Mouse (Mus musculus): Measurements from ENCODE around the gene Fto. TPM values are rescaled to one million over a fixed set of nuclear protein-coding genes. Genes with fewer than 3 reads are reported as not detected.

Fto gene
- polyA plus RNA-seq, 1 experiment from 2014 or later: 55.3 TPM

DNA sequence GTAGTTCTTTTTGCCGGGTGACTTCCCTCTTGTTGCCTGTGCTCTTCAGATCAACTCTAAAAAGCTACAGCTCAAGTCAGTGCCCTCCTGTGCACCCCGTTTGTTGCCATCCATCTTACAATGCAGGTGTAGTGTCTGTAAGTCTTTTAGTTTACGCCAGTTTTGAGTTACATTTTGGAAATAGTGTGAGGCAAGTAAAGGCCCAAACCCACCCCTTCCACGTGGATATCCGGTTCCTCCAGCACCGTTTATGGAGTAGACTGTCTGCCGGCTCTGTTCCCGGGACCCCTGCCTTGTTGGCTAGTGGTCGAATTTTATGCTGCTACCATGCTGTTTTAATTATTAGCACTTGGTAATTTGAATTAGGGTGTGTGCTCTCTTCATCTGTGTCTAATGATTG, 46.2 kb downstream of the Fto start:
- H3K4me3 ChIP-seq (replicated peaks; ENCODE audit: low read depth, low read length): no peak overlapping the region
- 75% methylated on average over 9 of the region's 9 CpGs for WGBS
- ATAC-seq (replicated peaks; ENCODE audit: low FRiP score, low read depth): no peak
- no peaks in the 10 kb centered on the region for H3K4me1 ChIP-seq (replicated peaks; ENCODE audit: insufficient read depth, low read length)
- no peak overlapping the region for H3K4me2 ChIP-seq (ENCODE audit: low read length)
- no peak for DNase-seq (ENCODE audit: low spot score)
- H3K27me3 ChIP-seq (ENCODE audit: insufficient read depth, low read length): no peaks in the 10 kb centered on the region
- no peak overlapping the region for H3K27ac ChIP-seq
- no peak overlapping the region for H3K9ac ChIP-seq (ENCODE audit: low read depth, low read length)
- H3K36me3 ChIP-seq (ENCODE audit: insufficient read depth, low read length): no peaks in the 10 kb centered on the region
- no peaks in the 10 kb centered on the region for H3K9me3 ChIP-seq (replicated peaks; ENCODE audit: low read length)
- TF ChIP-seq CTCF (IDR thresholded peaks at IDR 0.05; ENCODE audit: low read depth): no peak

- WGBS: 67% methylated on average over 10 of the region's 10 CpGs
- no peak for TF ChIP-seq CTCF (IDR thresholded peaks at IDR 0.05; ENCODE audit: low read depth)
- no peak overlapping the region for H3K27ac ChIP-seq
- no peak for ATAC-seq (replicated peaks; ENCODE audit: low FRiP score, low read depth)
- H3K4me2 ChIP-seq (ENCODE audit: low read length): no peak overlapping the region
- no peaks in the 10 kb centered on the region for H3K9me3 ChIP-seq (replicated peaks; ENCODE audit: low read length)
- no peaks in the 10 kb centered on the region for H3K27me3 ChIP-seq (ENCODE audit: insufficient read depth, low read length)
- H3K9ac ChIP-seq (ENCODE audit: low read depth, low read length): no peak overlapping the region
- peak; percentile 47 for DNase-seq (ENCODE audit: low spot score)
- no peaks in the 10 kb centered on the region for H3K4me1 ChIP-seq (replicated peaks; ENCODE audit: insufficient read depth, low read length)
- no peak overlapping the region for H3K4me3 ChIP-seq (replicated peaks; ENCODE audit: low read depth, low read length)
- no peaks in the 10 kb centered on the region for H3K36me3 ChIP-seq (ENCODE audit: insufficient read depth, low read length)
These were observed 47.5 kb downstream of the Fto start for GRCm38 (mm10) chr8:91360644-91361357.

- no peak for ATAC-seq (replicated peaks; ENCODE audit: low FRiP score, low read depth)
- Histone ChIP-seq H3K4me2 (ENCODE audit: low read length) (no peak overlapping the region), H3K4me1 (replicated peaks; ENCODE audit: insufficient read depth, low read length) (no peaks in the 10 kb centered on the region), H3K9me3 (replicated peaks; ENCODE audit: low read length) (no peaks in the 10 kb centered on the region), H3K36me3 (ENCODE audit: insufficient read depth, low read length) (no peaks in the 10 kb centered on the region), H3K4me3 (replicated peaks; ENCODE audit: low read depth, low read length) (no peak overlapping the region), H3K9ac (ENCODE audit: low read depth, low read length) (no peak overlapping the region), H3K27me3 (ENCODE audit: insufficient read depth, low read length) (no peaks in the 10 kb centered on the region), H3K27ac (no peak overlapping the region)
- TF ChIP-seq CTCF (IDR thresholded peaks at IDR 0.05; ENCODE audit: low read depth): peak; percentile 20; the same call in 1 of the 2 replicates
- no peak for DNase-seq (ENCODE audit: low spot score)
- 96% methylated on average over 10 of the region's 10 CpGs for WGBS
These were observed 50.0 kb downstream of the Fto start for GRCm38 (mm10) chr8:91363272-91363860.

GRCm38 (mm10) chr8:91364216-91364615, 50.9 kb downstream of the Fto start:
- Histone ChIP-seq H3K4me3 (replicated peaks; ENCODE audit: low read depth, low read length) (no peak overlapping the region), H3K4me1 (replicated peaks; ENCODE audit: insufficient read depth, low read length) (no peaks in the 10 kb centered on the region), H3K36me3 (ENCODE audit: insufficient read depth, low read length) (no peaks in the 10 kb centered on the region), H3K4me2 (ENCODE audit: low read length) (no peak overlapping the region), H3K27ac (no peak overlapping the region), H3K9me3 (replicated peaks; ENCODE audit: low read length) (no peaks in the 10 kb centered on the region), H3K27me3 (ENCODE audit: insufficient read depth, low read length) (no peaks in the 10 kb centered on the region), H3K9ac (ENCODE audit: low read depth, low read length) (no peak overlapping the region)
- WGBS: 69% methylated on average over 6 of the region's 6 CpGs
- no peak for TF ChIP-seq CTCF (IDR thresholded peaks at IDR 0.05; ENCODE audit: low read depth)
- DNase-seq (ENCODE audit: low spot score): no peak
- no peak for ATAC-seq (replicated peaks; ENCODE audit: low FRiP score, low read depth)

DNA sequence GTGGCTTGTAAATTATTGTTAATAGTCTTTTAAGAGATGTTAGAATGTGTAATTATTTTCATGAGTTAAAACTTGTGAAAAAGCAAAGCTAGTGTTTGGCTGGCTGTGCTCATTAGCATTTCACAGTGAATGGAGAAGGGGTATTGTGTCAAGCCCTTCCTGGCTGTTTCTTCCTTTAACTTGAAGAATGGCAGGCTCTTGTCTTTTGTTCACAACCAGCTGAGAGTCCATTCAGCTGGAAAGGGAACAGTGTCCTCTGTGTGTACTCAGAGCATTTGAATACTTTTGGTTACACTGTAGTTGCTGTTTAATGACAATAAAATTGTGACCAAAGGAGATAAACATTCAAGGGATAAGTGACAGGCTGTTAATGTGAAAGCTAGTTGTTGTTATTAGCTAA, 52.5 kb downstream of the Fto start:
- no peak for ATAC-seq (replicated peaks; ENCODE audit: low FRiP score, low read depth)
- Histone ChIP-seq H3K27ac (no peak overlapping the region), H3K4me2 (ENCODE audit: low read length) (no peak overlapping the region)

DNA sequence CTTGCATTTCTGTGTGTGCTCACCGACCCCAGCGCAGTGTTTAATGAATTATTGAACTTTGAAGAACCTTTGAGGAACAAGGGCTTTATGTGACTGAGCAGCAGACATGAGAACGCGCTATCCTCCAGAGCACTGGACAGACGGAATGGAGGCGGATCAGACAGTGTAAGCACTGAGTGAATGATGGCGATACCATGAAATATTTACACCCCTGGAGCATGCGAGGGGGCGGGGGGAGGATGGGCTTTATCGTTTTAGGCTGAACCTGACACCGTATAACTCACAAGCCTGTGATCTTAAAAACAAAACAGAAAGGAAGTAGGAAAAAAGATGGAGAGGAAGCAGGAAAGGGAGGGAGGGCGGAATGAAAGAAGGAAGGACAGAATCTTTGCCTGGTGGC, 57.6 kb downstream of the Fto start:
- no peaks in the 10 kb centered on the region; the same call in 1 of the 2 replicates for H3K27me3 ChIP-seq (ENCODE audit: insufficient read depth, low read length)
- DNase-seq (ENCODE audit: low spot score) (peak; percentile 61), ATAC-seq (replicated peaks; ENCODE audit: low FRiP score, low read depth) (0 out of 2 replicates have a peak, but pooled peaks have one; percentile 65)
- no peaks in the 10 kb centered on the region for H3K9me3 ChIP-seq (replicated peaks; ENCODE audit: low read length)
- WGBS: 8% methylated on average over 12 of the region's 12 CpGs
- peaks cover 13% of the 10 kb centered on the region for H3K4me1 ChIP-seq (replicated peaks; ENCODE audit: insufficient read depth, low read length)
- H3K36me3 ChIP-seq (ENCODE audit: insufficient read depth, low read length): no peaks in the 10 kb centered on the region
- no peak overlapping the region for H3K9ac ChIP-seq (ENCODE audit: low read depth, low read length)
- H3K4me3 ChIP-seq (replicated peaks; ENCODE audit: low read depth, low read length): no peak overlapping the region
- H3K27ac ChIP-seq: peak overlapping the region; percentile 20; the same call in 1 of the 2 replicates
- no peak for TF ChIP-seq CTCF (IDR thresholded peaks at IDR 0.05; ENCODE audit: low read depth)
- peak overlapping the region; percentile 31 for H3K4me2 ChIP-seq (ENCODE audit: low read length)

More for the DNA sequence above, 52.5 kb downstream of the Fto start:
- peaks cover 1% of the 10 kb centered on the region; the same call in 1 of the 2 replicates for H3K4me1 ChIP-seq (replicated peaks; ENCODE audit: insufficient read depth, low read length)
- TF ChIP-seq CTCF (IDR thresholded peaks at IDR 0.05; ENCODE audit: low read depth): no peak
- no peaks in the 10 kb centered on the region for H3K9me3 ChIP-seq (replicated peaks; ENCODE audit: low read length)
- no peaks in the 10 kb centered on the region for H3K27me3 ChIP-seq (ENCODE audit: insufficient read depth, low read length)
- no peak overlapping the region for H3K9ac ChIP-seq (ENCODE audit: low read depth, low read length)
- H3K36me3 ChIP-seq (ENCODE audit: insufficient read depth, low read length): no peaks in the 10 kb centered on the region
- no peak for DNase-seq (ENCODE audit: low spot score)
- no peak overlapping the region for H3K4me3 ChIP-seq (replicated peaks; ENCODE audit: low read depth, low read length)
